Mouse (Mus musculus): Measurements from ENCODE around the gene Kndc1.

The Kndc1 gene

DNA sequence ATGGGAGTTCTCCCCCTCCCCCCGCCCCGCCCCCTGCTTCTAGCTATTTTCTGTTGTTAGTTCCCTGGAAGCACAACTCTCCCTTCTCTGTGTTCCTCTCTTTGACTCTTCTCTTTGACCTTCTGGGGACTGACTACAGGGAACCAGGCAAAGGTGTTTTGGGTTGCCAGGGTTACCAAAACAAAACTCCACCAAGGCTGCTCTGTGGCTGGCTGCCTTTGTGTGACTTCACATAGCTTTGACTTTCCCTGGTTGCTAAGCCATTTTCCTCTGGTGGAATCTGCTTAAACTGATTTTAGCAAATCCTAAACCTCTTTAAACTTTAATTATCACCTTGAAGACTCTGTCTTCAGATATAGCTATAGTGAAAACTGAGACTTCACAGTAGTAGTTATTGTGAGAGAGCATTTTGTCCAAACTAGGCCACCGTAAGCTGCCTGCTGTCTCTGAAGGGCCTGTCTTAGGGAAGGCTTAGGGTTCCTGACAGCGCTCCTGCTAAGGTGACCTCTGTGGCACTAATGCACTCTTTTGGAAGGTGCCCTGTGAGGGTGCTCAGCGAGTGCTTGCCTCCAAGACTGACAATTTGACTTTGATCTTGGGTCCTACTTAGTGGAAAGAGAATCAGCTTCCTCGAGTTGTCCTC is 57.6 kb downstream of the Kndc1 start:
- no peak for DNase-seq

DNA sequence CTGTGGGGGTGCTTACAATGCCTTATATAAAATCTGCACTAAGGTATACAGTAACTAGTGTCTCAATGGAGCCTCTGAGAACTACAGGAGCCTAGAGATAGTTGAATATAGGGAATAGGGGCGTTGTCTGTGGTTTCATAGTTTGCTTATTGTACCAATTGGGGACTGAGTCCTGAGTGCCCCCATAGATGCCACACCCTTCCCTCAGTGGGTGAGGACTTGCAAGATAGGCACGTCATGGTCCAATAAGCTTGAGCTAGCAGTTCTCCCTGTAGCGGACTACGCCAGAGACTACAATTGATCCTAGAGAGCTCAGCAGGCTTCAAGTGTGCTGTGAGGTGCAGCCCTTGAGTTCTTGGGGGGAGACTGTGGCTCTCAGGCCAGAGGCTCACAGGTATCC is 61.0 kb downstream of the Kndc1 start:
- DNase-seq = no peak

DNA sequence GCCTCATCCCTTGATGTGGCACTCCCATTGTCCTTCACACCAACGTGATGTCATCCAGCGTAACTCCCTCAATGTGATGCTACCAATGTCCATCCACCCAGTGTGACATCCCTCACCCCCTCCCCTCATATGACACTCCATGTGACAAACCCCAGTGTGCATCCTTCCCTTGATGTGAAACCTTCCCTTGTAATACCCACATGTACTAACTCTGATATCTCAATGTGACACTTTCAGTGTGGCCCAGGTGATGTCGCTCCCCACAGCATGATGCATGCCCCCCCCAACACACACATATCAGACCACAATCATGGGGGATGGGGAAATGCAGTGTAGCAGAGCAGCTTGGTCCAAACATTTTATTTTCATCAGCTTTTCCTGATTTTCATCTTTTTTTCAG is 62.2 kb downstream of the Kndc1 start:
- DNase-seq = no peak

DNA sequence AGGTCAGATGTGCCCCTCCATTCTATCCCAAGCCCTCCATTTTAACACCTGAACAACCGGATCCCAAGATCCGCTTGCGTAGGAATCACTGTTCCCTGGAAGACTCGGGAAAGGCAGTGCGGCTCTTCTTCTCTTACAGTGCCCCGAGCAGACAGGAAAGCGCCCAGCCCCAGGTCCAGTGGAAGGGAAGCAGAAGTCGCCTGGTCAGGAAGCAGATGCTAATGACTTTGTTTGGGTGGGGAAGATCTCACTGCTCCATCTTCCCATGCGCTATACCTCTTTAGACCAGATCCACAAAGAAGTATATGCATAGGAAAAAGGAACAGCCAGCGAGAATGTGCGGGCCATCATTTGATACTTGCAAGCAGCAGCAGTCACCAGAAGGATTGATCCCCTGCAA is 62.9 kb downstream of the Kndc1 start:
- DNase-seq = no peak

DNA sequence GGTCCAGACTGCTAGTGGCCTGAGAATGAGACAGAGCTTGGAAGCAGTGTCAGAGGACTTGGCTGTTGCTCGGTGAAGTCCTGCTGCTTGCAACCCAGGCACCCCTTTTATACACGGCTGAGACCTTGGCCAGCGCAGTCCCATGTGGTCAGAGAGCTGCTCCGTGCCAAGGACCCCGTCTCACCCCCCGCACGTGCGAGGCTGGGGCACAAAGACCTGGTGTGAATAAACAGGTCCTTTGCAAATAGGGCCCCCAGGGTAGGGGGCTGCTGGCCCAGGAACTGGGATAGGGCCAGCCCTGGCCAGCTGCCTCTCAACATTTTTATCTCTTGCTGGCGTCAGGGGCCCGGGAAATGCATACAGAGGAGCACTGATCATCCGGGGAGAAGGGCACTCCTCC is 63.5 kb downstream of the Kndc1 start:
- DNase-seq = no peak

DNA sequence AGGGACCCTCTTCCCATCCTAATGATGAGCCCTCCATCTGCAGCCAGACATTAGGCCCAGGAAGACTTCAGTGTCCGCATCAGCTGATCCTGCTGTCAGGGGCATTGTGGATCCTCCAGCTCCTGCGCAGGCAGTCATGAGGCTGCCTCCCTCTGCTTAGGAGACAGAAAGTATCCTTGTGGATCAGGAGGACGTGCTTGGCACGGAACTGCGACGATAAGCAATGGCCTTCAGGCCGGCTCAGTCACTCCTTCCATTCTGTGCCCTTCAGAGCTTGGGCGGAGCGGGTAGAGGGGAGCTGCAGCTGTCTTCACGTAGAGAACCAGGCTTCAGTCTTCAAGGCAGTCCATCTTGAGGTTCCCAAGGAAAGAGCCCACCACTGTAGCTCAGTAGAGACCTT is 66.6 kb downstream of the Kndc1 start:
- no peak for DNase-seq

DNA sequence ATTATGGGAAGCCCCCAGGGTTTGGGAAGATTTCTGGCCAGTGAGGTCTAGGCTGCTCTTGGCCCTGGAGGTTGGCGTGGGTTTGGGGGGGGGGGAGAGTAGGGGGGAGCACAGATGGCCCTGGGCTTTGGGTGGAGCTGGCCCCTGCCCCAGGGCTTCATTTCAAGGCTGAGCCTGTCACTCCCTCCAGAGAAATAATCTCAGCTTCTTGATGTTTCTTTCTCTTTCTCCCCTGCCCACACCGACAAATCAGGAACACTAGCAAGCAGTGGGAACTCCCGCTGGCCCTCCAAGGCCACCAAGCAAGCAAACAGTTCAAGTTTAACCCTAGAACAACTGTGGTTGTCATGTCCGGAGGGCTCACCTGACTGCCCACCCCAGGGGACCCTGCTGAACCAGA is 69.3 kb downstream of the Kndc1 start:
- DNase-seq = no peak

DNA sequence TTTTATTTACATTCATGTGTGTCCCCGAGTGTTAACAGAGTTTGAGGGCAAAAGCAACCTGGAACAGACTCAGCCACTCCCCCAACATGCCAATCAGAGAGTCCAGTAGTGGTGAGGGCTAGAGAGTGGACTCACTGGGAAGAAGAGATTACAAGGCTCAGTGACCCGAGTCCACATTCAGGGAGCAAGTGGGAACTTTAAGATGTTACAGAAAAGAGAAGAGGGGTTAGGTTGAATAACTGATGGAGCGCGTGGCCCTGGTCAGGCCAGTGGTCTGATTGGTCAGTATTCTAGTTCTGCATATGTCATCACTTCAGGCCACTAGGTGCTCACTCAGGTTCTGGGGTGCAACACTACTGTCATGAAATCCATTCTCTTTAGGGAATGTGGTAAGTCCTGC is 72.7 kb downstream of the Kndc1 start:
- no peak for DNase-seq

DNA sequence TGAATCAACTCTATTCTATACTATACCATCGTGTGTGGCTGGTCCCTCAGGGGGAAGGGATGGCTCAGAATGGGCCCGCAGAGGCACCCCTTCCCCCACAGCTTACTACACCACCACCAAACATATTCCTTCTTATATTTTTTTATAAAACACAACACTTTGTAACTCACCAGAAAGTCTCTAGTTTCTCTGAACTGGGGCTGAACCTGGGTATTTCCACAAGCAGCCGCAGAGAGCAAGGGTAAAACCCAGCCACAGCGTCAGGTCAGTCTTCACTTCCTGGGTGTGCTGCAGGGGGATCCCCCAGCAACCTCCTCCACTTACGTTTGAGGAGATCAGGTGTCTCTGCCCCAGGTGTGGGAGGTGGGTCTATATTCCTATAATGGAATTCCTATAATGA is 73.9 kb downstream of the Kndc1 start:
- no peak for DNase-seq

DNA sequence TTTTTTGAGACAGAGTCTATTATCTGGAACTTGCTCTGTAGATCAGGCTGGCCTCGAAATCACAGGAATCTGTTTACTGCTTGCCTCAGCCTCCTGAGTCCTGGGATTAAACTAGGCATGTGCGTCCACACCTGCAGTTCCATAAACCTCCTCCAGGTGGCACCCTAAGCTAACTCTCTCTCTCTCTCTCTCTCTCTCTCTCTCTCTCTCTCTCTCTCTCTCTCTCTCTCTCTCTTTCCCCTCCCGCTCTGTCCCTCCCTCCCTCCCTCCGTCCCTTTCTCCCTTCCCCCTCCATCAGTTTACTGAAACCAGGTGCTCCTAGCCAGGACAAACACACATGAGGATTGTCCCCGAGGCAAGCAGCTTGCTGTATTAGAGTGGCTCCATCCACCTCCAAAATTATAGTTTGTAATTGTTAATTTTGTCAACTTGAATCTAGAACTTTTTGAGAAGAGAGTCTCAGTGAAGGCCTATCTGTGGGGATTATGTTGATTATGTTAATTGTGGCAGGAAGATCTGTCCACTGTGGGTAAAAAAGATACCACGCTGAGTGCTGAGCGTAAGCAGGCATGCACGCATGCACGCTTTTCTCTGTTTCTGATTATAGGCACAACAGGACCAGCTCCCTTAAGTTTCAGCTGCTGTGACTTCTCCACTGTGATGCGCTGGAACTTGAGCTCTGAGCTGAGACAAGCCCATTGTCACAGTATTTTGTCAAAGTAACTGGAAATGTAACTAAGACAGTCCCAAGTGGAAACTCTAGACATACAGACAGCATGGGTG is 75.0 kb downstream of the Kndc1 start:
- DNase-seq = peak; percentile 83

DNA sequence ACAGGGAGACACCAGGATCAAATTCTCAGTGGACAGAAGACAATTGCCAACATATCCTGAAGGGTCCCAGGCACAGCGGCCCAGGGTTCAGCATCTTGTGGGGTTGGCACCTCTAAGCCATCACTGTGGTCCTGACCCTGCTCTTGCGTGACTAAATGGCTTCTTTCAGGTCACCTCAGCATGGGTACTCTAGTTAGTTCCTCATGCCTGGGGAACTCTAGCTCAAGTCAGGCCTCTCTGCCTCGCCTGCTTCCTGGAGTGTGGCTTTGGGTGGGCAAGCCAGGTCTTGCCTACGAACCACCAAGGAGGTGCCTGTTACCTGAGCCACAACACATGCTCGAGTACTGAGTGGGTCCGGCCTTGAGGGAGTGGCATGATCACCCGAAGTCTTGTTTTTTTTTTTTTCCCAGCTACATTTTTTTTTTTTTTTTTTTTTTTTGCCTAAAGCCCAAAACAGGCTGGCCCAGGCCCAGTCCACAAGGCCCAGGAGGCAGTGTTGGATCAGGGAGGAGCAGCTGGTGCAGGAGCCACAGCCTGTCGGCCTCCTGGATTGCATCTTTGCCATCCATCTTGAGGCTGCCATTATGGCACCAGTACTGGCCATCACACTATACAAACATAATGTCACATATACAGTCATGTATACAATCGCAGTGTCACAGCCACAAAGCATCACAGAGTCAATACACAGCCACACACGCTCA is 75.9 kb downstream of the Kndc1 start:
- DNase-seq = no peak

DNA sequence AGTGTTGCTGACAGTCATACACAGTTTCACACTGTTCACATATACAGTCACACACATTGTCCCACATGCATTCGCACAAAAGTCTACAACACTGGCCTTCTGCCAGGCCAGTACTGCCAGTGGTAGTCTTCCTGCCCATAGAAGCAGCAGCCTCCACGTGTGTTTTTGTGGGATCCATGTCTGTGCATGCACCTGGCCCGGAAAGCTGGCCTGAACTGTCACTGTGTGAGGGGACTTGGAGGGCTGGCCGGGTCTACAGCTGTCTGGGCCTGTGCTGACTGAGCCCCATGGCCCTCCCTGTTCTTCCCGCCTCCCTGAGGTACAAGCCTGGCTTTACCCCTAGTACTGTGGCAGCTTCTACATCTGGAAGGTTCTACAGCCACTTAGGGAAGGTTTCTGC is 76.5 kb downstream of the Kndc1 start:
- DNase-seq = no peak

DNA sequence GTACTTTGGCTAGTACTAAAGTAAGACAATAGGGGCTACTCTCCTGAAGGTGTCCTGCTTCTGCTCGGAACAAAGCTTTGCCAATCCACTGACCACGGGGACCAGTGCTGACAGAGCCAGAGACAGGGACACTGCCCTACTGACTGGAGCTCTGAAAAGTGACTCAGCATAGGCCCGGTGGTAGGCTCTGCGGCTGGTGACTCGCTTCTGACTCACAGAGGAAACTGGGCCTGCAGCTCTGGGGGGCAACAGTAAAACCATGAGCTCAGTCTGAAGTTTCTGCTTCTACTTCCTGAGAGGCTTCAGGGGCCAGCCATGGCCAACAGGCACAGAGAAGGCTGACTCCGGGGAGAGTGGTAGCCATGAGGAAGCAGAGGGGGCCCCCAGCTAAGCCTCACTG is 76.9 kb downstream of the Kndc1 start:
- no peak for DNase-seq

DNA sequence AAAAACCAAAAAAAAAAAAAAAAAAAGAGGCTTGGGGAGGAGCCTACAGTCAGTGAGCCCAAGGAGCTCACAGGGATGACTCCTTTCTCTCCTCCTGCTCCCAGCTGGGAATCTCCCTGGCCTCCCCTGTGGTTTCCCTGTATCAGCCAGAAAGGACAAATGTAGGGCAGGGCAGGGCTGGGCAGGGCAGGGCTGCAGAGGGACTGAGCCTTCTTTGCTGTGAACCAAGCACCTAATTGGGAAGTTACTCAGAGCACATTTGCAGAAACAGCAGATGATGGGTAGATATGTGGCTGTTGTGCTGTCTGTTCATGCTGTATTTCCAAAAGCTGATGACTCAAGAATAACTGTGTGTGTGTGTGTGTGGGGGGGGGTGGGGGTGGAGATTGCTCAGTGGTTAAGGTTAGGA is 78.4 kb downstream of the Kndc1 start:
- DNase-seq = no peak

DNA sequence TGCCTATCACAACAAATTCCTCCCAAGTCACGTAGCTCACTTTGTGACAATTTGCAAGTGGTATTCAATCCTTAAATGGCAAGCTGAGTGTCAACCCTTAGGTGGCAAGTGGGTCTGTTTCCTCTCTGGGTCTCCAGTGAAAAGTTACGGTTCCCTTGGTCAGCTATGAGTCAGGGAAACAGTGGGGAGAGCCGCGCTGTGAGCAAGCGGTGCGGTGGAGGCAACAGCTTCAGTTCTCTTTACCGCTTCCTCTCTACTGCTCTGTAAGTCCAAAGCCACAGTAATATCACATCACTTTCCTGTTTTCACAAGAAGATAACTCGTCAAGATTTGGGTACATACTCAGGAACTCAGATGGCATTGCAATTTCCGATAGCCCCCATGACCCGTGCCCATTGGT is 79.8 kb downstream of the Kndc1 start:
- DNase-seq = no peak

DNA sequence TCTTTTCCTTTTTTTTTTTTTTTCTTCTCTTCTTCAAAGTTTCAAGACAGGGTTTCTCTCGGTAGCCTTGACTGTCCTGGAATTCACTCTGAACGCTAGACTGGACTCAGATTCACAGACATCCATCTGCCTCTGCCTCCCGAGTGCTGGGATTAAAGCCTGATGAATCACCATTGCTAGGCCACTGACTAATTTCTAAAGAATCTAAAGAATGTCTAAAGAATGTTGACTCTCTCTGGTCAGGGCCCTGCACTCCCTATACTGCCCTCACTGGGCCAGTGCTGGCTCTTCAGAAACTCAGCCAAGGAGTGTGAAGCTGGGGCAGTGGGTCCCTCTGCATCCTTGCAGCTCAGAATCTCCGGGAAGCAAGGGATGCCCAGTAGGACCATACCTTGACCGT is 81.0 kb downstream of the Kndc1 start:
- no peak for DNase-seq

DNA sequence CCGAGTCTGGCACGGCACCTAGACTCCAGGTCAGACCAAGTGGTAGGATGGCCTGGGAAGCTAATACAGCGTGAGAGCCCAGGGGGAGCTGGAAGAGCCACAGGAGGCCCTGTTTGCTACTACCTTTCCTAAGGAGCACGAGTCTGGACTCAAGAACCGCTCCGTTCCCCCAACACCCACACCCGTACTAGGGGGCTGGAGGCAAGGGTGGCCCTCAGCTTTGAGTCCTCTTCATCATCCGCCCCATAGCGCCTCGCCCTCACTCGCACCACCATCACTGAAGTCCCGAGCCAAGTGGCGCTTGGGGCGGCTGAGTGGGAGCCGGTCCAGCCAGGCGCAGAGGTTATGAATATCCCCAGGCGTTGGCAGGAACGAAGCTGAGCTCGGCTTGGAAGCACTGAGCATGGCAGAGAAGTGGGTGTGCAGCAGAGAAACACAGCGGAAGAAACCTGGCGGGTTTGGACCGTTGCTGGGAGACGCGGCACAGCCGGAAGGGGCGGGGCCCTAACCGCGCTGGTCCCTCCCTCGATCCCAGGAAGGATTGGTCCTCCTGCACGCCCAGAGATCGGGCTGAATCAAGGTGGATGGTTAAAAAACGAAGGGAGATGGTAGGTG is 83.9 kb downstream of the Kndc1 start, which contains the start of gene 6430531B16Rik:
Gene 6430531B16Rik (minus strand): TSS at position 478 of the 615 bp plus-strand sequence.
- DNase-seq = peak; percentile 75

DNA sequence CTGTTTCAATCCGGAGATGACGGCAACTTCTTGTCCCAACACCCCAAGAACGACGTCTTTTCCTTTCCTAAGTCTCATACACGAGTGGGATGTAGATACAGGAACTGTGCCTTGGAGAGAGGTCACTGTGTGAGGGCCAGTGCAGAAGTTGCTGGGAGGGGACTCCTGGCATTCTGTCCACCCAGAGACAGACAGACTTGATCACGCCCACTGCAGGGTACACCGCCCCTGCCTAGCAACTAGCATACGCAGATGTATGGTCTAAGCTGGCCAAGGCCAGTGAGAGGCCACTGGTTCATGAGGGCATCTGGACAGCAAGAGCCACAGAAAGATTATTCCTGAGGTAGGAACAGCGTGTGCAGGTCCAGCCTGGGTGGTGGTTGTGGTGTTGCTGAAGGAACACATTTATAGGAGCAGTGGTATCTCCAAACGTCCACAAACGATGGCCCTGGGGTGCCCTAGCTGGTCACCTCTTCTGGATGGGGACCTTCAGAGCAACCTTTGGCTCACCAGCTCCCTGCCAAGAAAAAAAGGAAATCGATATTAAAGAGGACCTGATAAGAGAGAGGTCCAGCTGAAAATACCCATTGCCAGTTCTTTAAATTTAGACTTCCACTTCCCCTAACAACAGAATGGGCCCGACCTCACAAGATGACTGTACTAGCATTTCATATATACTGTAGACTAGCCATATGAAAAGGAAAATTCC is 84.7 kb downstream of the Kndc1 start:
- no peak for DNase-seq

DNA sequence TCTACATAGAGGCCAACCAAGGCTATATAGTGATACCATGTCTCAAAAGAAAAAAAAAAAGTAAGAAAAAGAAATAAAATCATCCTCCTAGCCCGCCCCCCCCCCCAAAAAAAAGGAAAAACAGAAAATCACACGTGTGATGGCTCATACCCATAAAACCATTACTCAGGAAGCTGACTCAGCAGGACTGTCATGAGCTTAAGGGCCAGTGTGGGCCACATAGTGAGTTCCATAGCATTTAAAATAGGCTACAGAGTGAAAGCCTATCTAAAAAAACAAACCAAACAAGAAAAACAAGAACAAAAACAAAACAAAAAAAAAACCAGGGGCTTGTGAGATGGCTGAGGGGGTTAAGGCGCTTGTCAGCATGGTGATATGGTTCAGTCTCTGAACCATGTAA is 86.3 kb downstream of the Kndc1 start:
- no peak for DNase-seq

DNA sequence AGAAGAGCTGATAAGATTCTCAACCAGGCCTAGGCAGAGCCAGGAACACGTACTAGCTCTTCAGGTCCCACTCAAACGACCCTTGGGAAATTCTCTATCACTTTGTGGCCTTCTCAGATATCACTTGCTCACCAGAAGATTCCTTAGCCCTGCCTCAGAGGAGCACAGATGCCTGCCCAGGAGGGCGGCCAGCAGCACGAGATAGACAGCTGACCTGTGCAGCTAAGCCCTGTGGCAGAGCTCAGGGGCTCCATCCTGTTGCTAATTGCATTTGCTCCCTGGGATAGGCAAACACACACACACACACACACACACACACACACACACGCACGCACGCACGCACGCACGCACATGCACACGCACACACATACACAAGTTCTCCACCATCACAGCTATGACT is 87.6 kb downstream of the Kndc1 start:
- DNase-seq = no peak

DNA sequence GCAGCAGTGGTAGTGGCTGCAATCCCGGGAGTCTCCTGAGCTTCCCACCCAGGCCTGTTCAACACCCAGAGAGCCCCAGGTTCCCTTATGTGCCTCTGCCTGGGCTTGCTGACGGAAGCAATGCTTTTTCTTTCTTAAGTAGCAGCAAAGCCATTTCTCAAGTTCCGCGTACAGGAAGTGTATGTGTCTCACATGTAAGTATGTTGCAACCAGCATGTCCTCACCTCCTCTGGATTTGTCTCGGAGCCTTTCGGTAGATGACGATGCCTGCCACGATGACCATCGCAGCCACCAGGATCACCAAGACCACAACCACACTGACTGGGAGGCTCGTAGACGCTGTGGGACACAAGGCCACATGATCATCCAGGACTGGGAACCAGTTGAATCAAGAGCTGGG is 90.0 kb downstream of the Kndc1 start:
- DNase-seq = no peak

DNA sequence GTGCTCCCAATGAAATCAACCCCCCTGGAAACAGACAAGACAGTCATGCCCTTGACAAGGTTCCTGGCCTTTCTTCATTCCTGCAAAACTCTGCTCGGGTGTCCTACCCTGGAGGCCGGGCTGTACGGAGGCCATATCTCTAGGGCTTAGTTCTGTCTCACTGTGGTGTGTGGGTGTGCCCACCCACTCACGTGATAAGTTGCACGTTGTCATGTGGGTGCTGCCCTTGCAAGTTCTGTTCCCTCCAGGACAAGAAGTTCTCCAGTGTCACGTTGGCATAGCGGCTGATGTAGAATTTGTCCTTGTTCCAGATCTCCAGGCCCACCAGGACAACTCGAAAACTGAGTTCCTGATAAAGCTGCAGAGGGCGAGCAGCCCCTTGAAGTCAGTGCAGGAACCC is 93.8 kb downstream of the Kndc1 start:
- no peak for DNase-seq

DNA sequence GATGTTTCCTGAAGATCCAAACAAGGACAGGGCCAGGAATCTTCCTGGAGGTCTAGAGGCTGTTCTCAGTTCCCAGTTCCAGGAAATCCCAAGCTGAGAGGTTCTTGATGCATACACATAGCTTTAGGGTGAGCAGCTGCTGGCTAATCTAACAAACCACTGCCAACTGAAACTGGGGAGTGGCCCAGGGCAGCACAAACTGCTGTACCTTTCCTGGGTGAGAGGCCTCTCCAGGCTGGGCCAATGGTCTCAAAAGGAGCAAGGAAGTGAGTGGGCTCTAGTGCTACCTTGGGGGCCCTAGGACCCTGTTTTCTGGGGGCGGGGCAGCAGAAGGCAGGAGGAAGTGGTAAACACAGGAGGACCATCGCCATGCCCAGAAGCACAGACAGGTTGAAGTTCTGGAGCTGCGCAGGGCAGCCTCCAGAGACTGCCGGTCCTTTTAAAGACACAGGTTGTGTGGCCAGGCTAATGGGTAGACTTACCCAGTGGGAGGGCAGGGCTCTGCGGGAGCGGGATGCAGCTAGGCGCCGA is 96.4 kb downstream of the Kndc1 start:
- DNase-seq = no peak

All from lung, postnatal 14 days (tissue).